Mouse (Mus musculus) right cerebral cortex, adult 2 months (tissue): Measurements from ENCODE around the gene St6galnac1.
"Not testable (repeated sequence)": the region's sequence is repeated elsewhere in the genome, so short reads cannot be mapped to it uniquely, and the experiment has no call there.

Experiments
- DNase-seq, 2 experiments: peaks; one replicate each; pipeline ENCODE4 v3.0.0; 2021 to 2022; ENCODE audit warnings: low spot score in 2 of 2

St6galnac1 gene

GRCm38 (mm10) chr11:116775407-116775806, at the start of gene St6galnac1:
Gene St6galnac1 (minus strand): TSS chr11:116775507.
- no peak for DNase-seq

GRCm38 (mm10) chr11:116823885-116824284, 48.6 kb upstream of the St6galnac1 start:
- DNase-seq, result not testable (repeated sequence)

- DNase-seq, result no peak
These were observed 47.9 kb upstream of the St6galnac1 start for GRCm38 (mm10) chr11:116823255-116823654.

- DNase-seq, result no peak
These were observed 47.3 kb upstream of the St6galnac1 start for GRCm38 (mm10) chr11:116822626-116823025.

GRCm38 (mm10) chr11:116822215-116822614, 46.9 kb upstream of the St6galnac1 start:
- DNase-seq, result no peak

- no peak for DNase-seq
These were observed 46.0 kb upstream of the St6galnac1 start for GRCm38 (mm10) chr11:116821057-116821940.

GRCm38 (mm10) chr11:116819932-116820593, 44.8 kb upstream of the St6galnac1 start:
- no peak for DNase-seq

- no peak for DNase-seq
These were observed 43.4 kb upstream of the St6galnac1 start for GRCm38 (mm10) chr11:116818722-116819121.

- no peak for DNase-seq
These were observed 42.3 kb upstream of the St6galnac1 start for GRCm38 (mm10) chr11:116817567-116817966.

GRCm38 (mm10) chr11:116816769-116817168, 41.5 kb upstream of the St6galnac1 start:
- no peak for DNase-seq

GRCm38 (mm10) chr11:116814884-116815415, 39.6 kb upstream of the St6galnac1 start:
- no peak for DNase-seq

GRCm38 (mm10) chr11:116814076-116814883, 39.0 kb upstream of the St6galnac1 start:
- no peak for DNase-seq

GRCm38 (mm10) chr11:116813610-116814009, 38.3 kb upstream of the St6galnac1 start:
- DNase-seq, result no peak

- no peak for DNase-seq
These were observed 37.7 kb upstream of the St6galnac1 start for GRCm38 (mm10) chr11:116812793-116813529.

GRCm38 (mm10) chr11:116810983-116811901, 35.9 kb upstream of the St6galnac1 start:
- peak; percentile 78 to 79 for DNase-seq

GRCm38 (mm10) chr11:116810528-116810927, 35.2 kb upstream of the St6galnac1 start:
- DNase-seq, result no peak

- no peak for DNase-seq
These were observed 34.2 kb upstream of the St6galnac1 start for GRCm38 (mm10) chr11:116809520-116809919.

GRCm38 (mm10) chr11:116808811-116809395, 33.6 kb upstream of the St6galnac1 start:
- DNase-seq, result no peak

GRCm38 (mm10) chr11:116807938-116808606, 32.8 kb upstream of the St6galnac1 start:
- DNase-seq, result peak; percentile 87 to 90
